Comparison of ENCODE assay signal across 8 mouse cellular contexts in genomic region chr2:127336497-127336832, GRCm38 (mm10). TPM values are rescaled to one million over a fixed set of nuclear protein-coding genes. Genes with fewer than 3 reads are reported as not detected.
DNase-seq lines count a peak whose midpoint lies in the region; ATAC-seq and TF ChIP-seq lines count a peak whose summit lies in the region.

No protein-coding gene starts in this region.

- H3K27ac ChIP-seq in kidney, embryonic 14.5 days (ENCODE audit: low read depth, low read length), result peak overlapping the region; percentile 48; the same call in 1 of the 2 replicates
- H3K27ac ChIP-seq in bone marrow macrophage, adult 2 months (ENCODE audit: insufficient read depth, low read depth, low read length), result peak overlapping the region; percentile 67
- no peak overlapping the region for H3K27ac ChIP-seq in hindbrain, embryonic 12.5 days
- H3K27ac ChIP-seq in midbrain, embryonic 12.5 days (replicated peaks), result no peak overlapping the region

- TF ChIP-seq POLR2A in bone marrow macrophage, adult 2 months (IDR thresholded peaks at IDR 0.05; ENCODE audit: borderline replicate concordance, low read depth, low read length), result no peak

- no peaks in the 10 kb centered on the region for H3K9me3 ChIP-seq in kidney, embryonic 14.5 days (ENCODE audit: control insufficient read depth, low read length)
- H3K9me3 ChIP-seq in hindbrain, embryonic 12.5 days (replicated peaks), result no peaks in the 10 kb centered on the region
- no peaks in the 10 kb centered on the region for H3K9me3 ChIP-seq in midbrain, embryonic 12.5 days

- peak overlapping the region; percentile 72 for H3K9ac ChIP-seq in kidney, embryonic 14.5 days (ENCODE audit: low read depth, low read length)
- peak overlapping the region; percentile 59 for H3K9ac ChIP-seq in hindbrain, embryonic 12.5 days
- peak overlapping the region; percentile 51 for H3K9ac ChIP-seq in midbrain, embryonic 12.5 days (replicated peaks)

- TF ChIP-seq CTCF in bone marrow macrophage, adult 2 months (IDR thresholded peaks at IDR 0.05; ENCODE audit: low read depth, low read length), result no peak

- peak overlapping the region; percentile 91 for H3K4me2 ChIP-seq in kidney, embryonic 14.5 days (replicated peaks; ENCODE audit: low read depth, low read length)
- H3K4me2 ChIP-seq in hindbrain, embryonic 12.5 days (replicated peaks), result peak overlapping the region; percentile 95
- peak overlapping the region; percentile 86 for H3K4me2 ChIP-seq in midbrain, embryonic 12.5 days (replicated peaks)

- no peak for DNase-seq in kidney, adult 18-20 months
- no peak for DNase-seq in frontal cortex, postnatal 36 days (ENCODE audit: low spot score in 2 of 2)
- no peak for DNase-seq in gastrocnemius, postnatal 10 days
- DNase-seq in spleen, postnatal 36 days (ENCODE audit: low spot score in 2 of 2), result no peak

- H3K27me3 ChIP-seq in kidney, embryonic 14.5 days (ENCODE audit: control insufficient read depth, insufficient read depth, low read length), result no peaks in the 10 kb centered on the region; the same call in none of the 2 replicates
- H3K27me3 ChIP-seq in hindbrain, embryonic 12.5 days, result peaks cover 52% of the 10 kb centered on the region
- peaks cover 51% of the 10 kb centered on the region for H3K27me3 ChIP-seq in midbrain, embryonic 12.5 days

- H3K4me1 ChIP-seq in kidney, embryonic 14.5 days (ENCODE audit: control insufficient read depth, insufficient read depth, low read length), result peaks cover 28% of the 10 kb centered on the region; the same call in 1 of the 2 replicates
- peaks cover 26% of the 10 kb centered on the region for H3K4me1 ChIP-seq in bone marrow macrophage, adult 2 months (ENCODE audit: control insufficient read depth, insufficient read depth, low read length)
- peaks cover 15% of the 10 kb centered on the region for H3K4me1 ChIP-seq in hindbrain, embryonic 12.5 days
- peaks cover 13% of the 10 kb centered on the region for H3K4me1 ChIP-seq in midbrain, embryonic 12.5 days

- H3K36me3 ChIP-seq in kidney, embryonic 14.5 days (ENCODE audit: control insufficient read depth, insufficient read depth, low read length), result no peaks in the 10 kb centered on the region
- no peaks in the 10 kb centered on the region for H3K36me3 ChIP-seq in hindbrain, embryonic 12.5 days
- no peaks in the 10 kb centered on the region for H3K36me3 ChIP-seq in midbrain, embryonic 12.5 days

- H3K4me3 ChIP-seq in kidney, embryonic 14.5 days (ENCODE audit: low read length), result peak overlapping the region; percentile 62
- peak overlapping the region; percentile 92 for H3K4me3 ChIP-seq in bone marrow macrophage, adult 2 months (ENCODE audit: insufficient read depth, low read length)
- H3K4me3 ChIP-seq in hindbrain, embryonic 12.5 days, result peak overlapping the region; percentile 52
- peak overlapping the region; percentile 51 for H3K4me3 ChIP-seq in midbrain, embryonic 12.5 days

- peak; percentile 63 for ATAC-seq in kidney, embryonic 14.5 days (ENCODE audit: low FRiP score, low TSS enrichment)
- no peak; the same call in 1 of the 2 replicates for ATAC-seq in hindbrain, embryonic 12.5 days (ENCODE audit: low FRiP score)
- ATAC-seq in midbrain, embryonic 12.5 days (ENCODE audit: low FRiP score, low read depth), result no peak

- WGBS in kidney, embryonic 14.5 days, result 1% methylated on average over 29 of the region's 33 CpGs
- WGBS in hindbrain, embryonic 12.5 days, result 5% methylated on average over 33 of the region's 33 CpGs
- 4% methylated on average over 33 of the region's 33 CpGs for WGBS in midbrain, embryonic 12.5 days

RNA-seq across cellular contexts. Expression of gene Dusp2, which starts 0.5 kb away (rescaled TPM):
- polyA plus RNA-seq in kidney, embryonic 14.5 days (2014; fragmentation: Nextera tagmentation; extraction: Ambion mirVana), result 13.0 and 14.2 TPM in 2 replicates
- polyA plus RNA-seq in bone marrow macrophage, adult 2 months (2012; ENCODE audit: insufficient read depth, insufficient read length, missing spikeins), result 2.0 TPM in 2 replicates
- polyA plus RNA-seq in hindbrain, embryonic 12.5 days (2016; fragmentation: Nextera tagmentation; extraction: Ambion mirVana), result 5.5 and 6.9 TPM in 2 replicates
- polyA plus RNA-seq in midbrain, embryonic 12.5 days (2016; fragmentation: Nextera tagmentation; extraction: Ambion mirVana), result 4.4 and 7.1 TPM in 2 replicates
- 1 to 10 TPM; 2.6 TPM for total RNA-seq in gastrocnemius, postnatal 10 days (2021)

RNA-seq across cellular contexts. Expression of gene Astl, which starts 2.0 kb away (rescaled TPM):
- polyA plus RNA-seq in kidney, embryonic 14.5 days (2014; fragmentation: Nextera tagmentation; extraction: Ambion mirVana), result not detected in 2 replicates
- polyA plus RNA-seq in bone marrow macrophage, adult 2 months (2012; ENCODE audit: insufficient read depth, insufficient read length, missing spikeins), result 0.59 TPM in 1 of 2 replicates, not detected in the other
- polyA plus RNA-seq in hindbrain, embryonic 12.5 days (2016; fragmentation: Nextera tagmentation; extraction: Ambion mirVana), result not detected in 2 replicates
- not detected in 2 replicates for polyA plus RNA-seq in midbrain, embryonic 12.5 days (2016; fragmentation: Nextera tagmentation; extraction: Ambion mirVana)
- total RNA-seq in gastrocnemius, postnatal 10 days (2021), result under 1 TPM in 1 of 2 experiments, not detected in 1; 0.16 TPM

RNA-seq across cellular contexts. Expression of gene Adra2b, which starts 26.5 kb away (rescaled TPM):
- polyA plus RNA-seq in kidney, embryonic 14.5 days (2014; fragmentation: Nextera tagmentation; extraction: Ambion mirVana), result 0.69 and 1.8 TPM in 2 replicates
- 0.13 TPM in 1 of 2 replicates, not detected in the other for polyA plus RNA-seq in bone marrow macrophage, adult 2 months (2012; ENCODE audit: insufficient read depth, insufficient read length, missing spikeins)
- 2.4 and 2.6 TPM in 2 replicates for polyA plus RNA-seq in hindbrain, embryonic 12.5 days (2016; fragmentation: Nextera tagmentation; extraction: Ambion mirVana)
- 1.7 and 2.1 TPM in 2 replicates for polyA plus RNA-seq in midbrain, embryonic 12.5 days (2016; fragmentation: Nextera tagmentation; extraction: Ambion mirVana)
- 1 to 10 TPM; 1.4 to 1.8 TPM for total RNA-seq in gastrocnemius, postnatal 10 days (2021)

Comparison
In these comparisons a context has a peak if more than half of its experiments do, and no peak if none do; other contexts are left out.
1. H3K27ac ChIP-seq: peak in kidney, embryonic 14.5 days (single experiment) and bone marrow macrophage, adult 2 months (single experiment); none in hindbrain, embryonic 12.5 days (single experiment) and midbrain, embryonic 12.5 days (single experiment).
2. Peak in every context shown above with its lines, with median percentiles within 50 percentile points of each other: H3K4me2 ChIP-seq, H3K4me3 ChIP-seq and H3K9ac ChIP-seq.